Mouse (Mus musculus) midbrain, embryonic 11.5 days (tissue): ENCODE measurements around the gene Hk1. TPM values are rescaled to one million over a fixed set of nuclear protein-coding genes. Genes with fewer than 3 reads are reported as not detected.

Source experiments
- ATAC-seq: fragments of 200-750 bp; cut with Nextera tagmentation; 2 replicates; pipeline ENCODE4 v1.8.0; 2017; ENCODE audit warnings: moderate TSS enrichment, moderate library complexity; ENCODE audit not compliant: low FRiP score
- DNase-seq: peaks from one replicate; pipeline ENCODE4 v3.0.0; 2015; ENCODE audit warnings: low spot score; ENCODE audit errors: missing footprints
- H3K27ac ChIP-seq: fragments of 300-500 bp; sonication (generic); 2 replicates; pipeline ENCODE4 v1.5.1; 2014; ENCODE audit warnings: low read depth, low read length
- H3K27me3 ChIP-seq: fragments of 300-500 bp; sonication (generic); 2 replicates; pipeline ENCODE4 v1.6.1; 2014; ENCODE audit warnings: mild to moderate bottlenecking, low read length, moderate library complexity, mixed read lengths; ENCODE audit not compliant: control insufficient read depth, insufficient read depth
- H3K36me3 ChIP-seq: fragments of 300-500 bp; sonication (generic); 2 replicates; pipeline ENCODE4 v1.6.1; 2014; ENCODE audit warnings: mild to moderate bottlenecking, low read length, moderate library complexity, mixed read lengths; ENCODE audit not compliant: control insufficient read depth, insufficient read depth
- H3K4me1 ChIP-seq: fragments of 300-500 bp; sonication (generic); 2 replicates; pipeline ENCODE4 v1.6.1; 2014; ENCODE audit warnings: low read length; ENCODE audit not compliant: control insufficient read depth, insufficient read depth
- H3K4me2 ChIP-seq: fragments of 300-500 bp; sonication (generic); 2 replicates; pipeline ENCODE4 v1.6.1; 2014; ENCODE audit warnings: mild to moderate bottlenecking, moderate library complexity
- H3K4me3 ChIP-seq: fragments of 300-500 bp; sonication (generic); 2 replicates; pipeline ENCODE4 v1.5.1; 2014; ENCODE audit warnings: low read depth, low read length
- H3K9ac ChIP-seq: fragments of 300-500 bp; sonication (generic); 2 replicates; pipeline ENCODE4 v1.6.1; 2014; ENCODE audit warnings: low read length
- H3K9me3 ChIP-seq: fragments of 300-500 bp; sonication (generic); 2 replicates; pipeline ENCODE4 v1.6.1; 2016; ENCODE audit warnings: low read length; ENCODE audit not compliant: control insufficient read depth
- WGBS: fragments of 180-500 bp; shearing (Covaris S2); extraction: QIAGEN DNeasy Blood & Tissue Kit; methylation state at CpG from one replicate; pipeline ENCODE4 v1.1.7; 2014; 5-methylcytosine and 5-hydroxymethylcytosine counted together
- polyA plus RNA-seq: library from polyadenylated mRNA; unstranded; fragments of >200 nt; fragmentation: Nextera tagmentation; extraction: Ambion mirVana; gene quantifications from 2 replicates; pipeline ENCODE4 v1.2.1, GENCODE M21; 2014

Gene Hk1
- polyA plus RNA-seq, 1 experiment from 2014 or later: 23.4 TPM

DNA sequence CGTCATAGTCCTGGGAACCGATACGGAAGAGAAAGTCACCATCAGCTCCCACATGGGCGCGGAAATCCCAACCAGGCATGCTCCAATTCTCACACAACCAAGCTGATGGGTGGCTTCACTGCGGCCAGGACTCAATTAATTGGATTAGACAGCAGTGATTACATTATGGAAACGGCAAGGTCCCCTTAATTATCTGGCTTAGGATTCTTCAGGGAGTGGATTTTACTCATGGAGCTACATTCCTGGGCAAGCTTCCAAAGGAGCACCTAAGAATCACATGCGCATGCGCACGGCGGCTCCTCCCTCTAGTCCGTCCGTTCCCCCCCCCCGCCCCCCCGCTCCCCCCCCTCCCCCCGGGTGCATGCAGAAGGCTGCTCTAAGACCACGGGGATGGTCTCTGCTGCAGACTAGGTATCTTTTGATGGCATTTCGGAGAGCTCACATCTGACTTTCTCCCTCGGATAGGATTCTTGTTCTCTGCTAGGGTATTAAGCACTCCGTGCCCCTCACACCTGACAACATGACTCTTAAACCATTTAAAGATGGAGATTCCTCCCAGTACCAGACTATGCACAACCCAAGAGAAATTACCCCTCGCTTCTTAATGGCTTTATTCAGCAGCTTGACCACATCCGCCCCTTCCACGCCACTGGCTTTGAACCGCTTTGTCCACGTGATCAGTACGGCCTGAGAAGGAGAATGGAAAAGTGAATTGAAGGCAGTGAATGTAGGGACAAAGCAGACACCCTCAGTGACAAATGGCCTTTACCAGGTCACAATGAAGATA is 83.4 kb downstream of the Hk1 start:
- H3K4me2 ChIP-seq: no peak overlapping the region
- DNase-seq (no peak), ATAC-seq (no peak)

DNA sequence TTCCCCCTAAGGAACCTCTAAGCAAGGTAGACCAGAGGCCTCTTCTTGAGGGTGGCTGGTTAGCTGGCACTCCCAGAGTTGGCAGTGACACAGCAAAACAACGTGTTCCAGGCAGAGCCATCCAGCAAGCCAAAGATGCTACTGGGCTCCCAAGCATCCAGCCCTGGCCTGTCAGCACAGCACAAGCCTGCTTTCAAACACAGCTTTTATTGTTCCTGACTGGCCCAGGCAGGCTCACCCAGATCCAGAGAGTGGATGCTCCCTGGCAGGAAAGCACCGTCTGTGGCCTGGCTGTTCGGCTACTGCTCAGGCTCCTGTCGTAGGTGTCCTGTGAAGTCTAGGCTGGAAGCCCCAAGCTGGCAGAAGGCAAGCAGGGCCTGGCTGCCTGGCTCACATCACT is 85.6 kb downstream of the Hk1 start:
- Histone ChIP-seq H3K4me1 (no peaks in the 10 kb centered on the region), H3K4me3 (no peak overlapping the region), H3K4me2 (no peak overlapping the region), H3K27me3 (no peaks in the 10 kb centered on the region), H3K9me3 (no peaks in the 10 kb centered on the region), H3K36me3 (no peaks in the 10 kb centered on the region), H3K27ac (no peak overlapping the region), H3K9ac (no peak overlapping the region)
- 87% methylated on average over 4 of the region's 4 CpGs for WGBS
- no peak for ATAC-seq
- no peak for DNase-seq

More for the DNA sequence above, 83.4 kb downstream of the Hk1 start:
- WGBS: 68% methylated on average over 22 of the region's 26 CpGs
- Histone ChIP-seq H3K4me3 (no peak overlapping the region), H3K27ac (no peak overlapping the region), H3K4me1 (no peaks in the 10 kb centered on the region), H3K27me3 (no peaks in the 10 kb centered on the region), H3K36me3 (no peaks in the 10 kb centered on the region), H3K9ac (no peak overlapping the region), H3K9me3 (no peaks in the 10 kb centered on the region)

DNA sequence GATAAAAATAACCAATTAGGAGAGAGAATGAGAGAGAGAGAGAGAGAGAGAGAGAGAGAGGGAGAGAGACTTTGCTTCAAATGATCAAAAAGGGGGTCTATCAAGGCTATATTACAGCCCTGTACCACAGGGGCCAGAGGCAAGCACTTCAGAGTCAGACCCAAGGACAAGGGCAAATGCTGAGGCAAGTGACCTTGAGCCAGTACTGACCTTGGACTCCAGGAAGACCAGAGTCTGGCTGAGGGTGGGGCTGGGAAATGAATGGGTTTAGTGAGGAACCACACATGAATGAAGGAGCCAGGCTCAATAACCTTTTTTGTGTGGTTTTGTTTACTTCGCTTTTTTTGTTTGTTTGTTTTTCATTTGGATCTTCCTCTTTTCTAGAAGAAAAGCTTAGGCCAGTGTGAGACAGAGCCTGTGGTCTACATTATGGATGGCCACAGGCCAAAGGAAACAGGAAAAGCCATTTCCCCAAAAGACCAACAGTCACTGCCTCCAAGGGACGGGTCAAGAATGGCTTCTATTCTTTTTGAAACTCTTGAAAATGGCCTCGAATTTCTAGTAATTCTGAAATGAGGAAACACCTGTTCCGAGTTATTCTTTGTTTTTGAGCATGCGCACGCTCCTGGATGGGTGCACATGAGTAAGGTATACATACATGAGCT is 92.1 kb downstream of the Hk1 start:
- no peak overlapping the region for H3K27ac ChIP-seq
- H3K27me3 ChIP-seq: no peaks in the 10 kb centered on the region
- no peak for ATAC-seq
- no peak overlapping the region for H3K4me2 ChIP-seq
- H3K36me3 ChIP-seq: no peaks in the 10 kb centered on the region
- H3K4me1 ChIP-seq: no peaks in the 10 kb centered on the region
- DNase-seq: no peak
- WGBS: 81% methylated on average over 6 of the region's 6 CpGs
- H3K9me3 ChIP-seq: no peaks in the 10 kb centered on the region
- no peak overlapping the region for H3K9ac ChIP-seq
- H3K4me3 ChIP-seq: no peak overlapping the region

DNA sequence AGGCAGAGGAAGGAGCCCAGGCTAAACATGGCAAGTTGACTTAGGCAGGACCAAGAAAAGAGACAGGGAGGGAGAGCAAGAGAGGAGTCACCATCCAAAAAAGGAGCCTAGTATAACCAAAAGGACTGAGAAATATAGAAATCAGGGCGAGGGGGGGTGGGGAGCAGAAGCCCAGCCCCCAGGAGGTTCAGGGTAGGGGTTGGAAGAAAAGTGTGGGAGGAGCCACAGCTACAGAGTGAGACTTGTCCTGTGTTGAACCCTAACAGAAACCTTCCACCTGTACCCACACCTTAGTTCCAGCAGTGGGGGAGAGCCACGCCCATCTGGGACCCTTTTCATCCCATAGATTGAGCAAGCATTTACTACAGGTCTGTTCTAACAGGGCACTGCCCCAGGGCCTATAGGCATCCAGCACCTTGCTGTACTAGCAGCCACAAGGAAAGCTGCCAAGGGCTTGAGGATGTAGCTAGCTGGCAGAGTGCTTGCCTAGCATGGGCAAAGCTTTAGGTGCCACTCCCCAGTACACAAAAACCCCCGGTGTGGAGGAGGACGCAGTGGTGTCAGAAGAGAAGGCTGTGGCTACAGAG is 96.4 kb downstream of the Hk1 start:
- 86% methylated on average over 4 of the region's 4 CpGs for WGBS
- no peak for ATAC-seq
- H3K4me1 ChIP-seq: no peaks in the 10 kb centered on the region
- H3K4me3 ChIP-seq: no peak overlapping the region
- H3K4me2 ChIP-seq: no peak overlapping the region
- no peaks in the 10 kb centered on the region; the same call in 1 of the 2 replicates for H3K9me3 ChIP-seq
- H3K36me3 ChIP-seq: no peaks in the 10 kb centered on the region
- H3K27me3 ChIP-seq: no peaks in the 10 kb centered on the region
- H3K9ac ChIP-seq: no peak overlapping the region
- no peak for DNase-seq
- H3K27ac ChIP-seq: no peak overlapping the region

DNA sequence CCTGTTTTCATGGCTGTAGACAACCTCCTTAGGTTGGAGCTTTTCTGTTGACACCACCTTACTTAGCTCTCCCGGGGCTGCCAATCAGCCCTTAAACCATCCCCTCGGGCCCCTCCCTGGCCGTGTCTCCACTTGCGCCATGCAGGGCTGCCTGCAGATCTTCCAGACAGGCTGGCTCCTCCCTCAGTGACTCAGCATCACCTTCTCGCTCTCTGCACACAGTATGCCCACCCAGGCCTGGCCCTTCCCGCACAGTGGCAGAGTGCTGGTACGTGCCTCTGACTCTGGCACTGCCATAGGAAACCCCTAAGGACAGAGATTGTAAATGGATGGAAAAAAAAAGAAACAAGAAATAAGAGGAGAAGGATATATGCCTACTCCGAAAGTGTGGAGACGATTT is 96.9 kb downstream of the Hk1 start:
- no peak for ATAC-seq
- Histone ChIP-seq H3K36me3 (no peaks in the 10 kb centered on the region), H3K9me3 (no peaks in the 10 kb centered on the region; the same call in 1 of the 2 replicates), H3K9ac (no peak overlapping the region), H3K4me3 (no peak overlapping the region), H3K27ac (no peak overlapping the region), H3K4me1 (no peaks in the 10 kb centered on the region), H3K4me2 (no peak overlapping the region), H3K27me3 (no peaks in the 10 kb centered on the region)
- WGBS: 47% methylated on average over 9 of the region's 9 CpGs
- DNase-seq: no peak

DNA sequence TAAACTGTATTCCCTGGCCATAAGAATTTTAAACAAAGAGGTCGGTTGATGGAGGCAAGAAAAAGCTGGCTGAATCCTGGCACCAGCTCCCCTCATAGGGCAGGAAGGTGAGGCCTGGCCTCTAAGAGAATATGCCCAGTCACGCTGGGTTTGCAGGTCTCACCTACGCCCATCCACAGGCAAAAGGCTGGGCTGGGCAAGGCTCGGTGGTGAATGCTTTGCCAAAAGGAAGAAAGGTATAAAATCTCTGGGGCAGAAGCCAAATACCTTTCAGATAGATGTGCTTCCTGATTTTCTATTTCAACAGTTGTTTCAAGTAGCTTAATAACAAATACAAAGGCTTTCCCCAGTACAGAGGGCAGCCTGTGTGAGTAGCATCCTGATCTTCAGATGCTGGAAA is 100.0 kb downstream of the Hk1 start:
- no peaks in the 10 kb centered on the region for H3K4me1 ChIP-seq
- no peak overlapping the region for H3K27ac ChIP-seq
- H3K9me3 ChIP-seq: no peaks in the 10 kb centered on the region; the same call in 1 of the 2 replicates
- no peak overlapping the region for H3K4me2 ChIP-seq
- H3K4me3 ChIP-seq: no peak overlapping the region
- ATAC-seq (no peak), DNase-seq (no peak)
- H3K27me3 ChIP-seq: no peaks in the 10 kb centered on the region
- 89% methylated on average over 4 of the region's 4 CpGs for WGBS
- H3K9ac ChIP-seq: no peak overlapping the region
- no peaks in the 10 kb centered on the region for H3K36me3 ChIP-seq

GRCm38 (mm10) chr10:62279066-62279465 is 100.6 kb downstream of the Hk1 start:
- DNase-seq (no peak), ATAC-seq (no peak)
- H3K36me3 ChIP-seq: 0 out of 2 replicates have a peak, but pooled peaks cover 2% of the 10 kb centered on the region
- H3K4me2 ChIP-seq: no peak overlapping the region
- no peaks in the 10 kb centered on the region; the same call in 1 of the 2 replicates for H3K9me3 ChIP-seq
- H3K27me3 ChIP-seq: no peaks in the 10 kb centered on the region
- H3K9ac ChIP-seq: no peak overlapping the region
- H3K27ac ChIP-seq: no peak overlapping the region
- H3K4me1 ChIP-seq: no peaks in the 10 kb centered on the region
- WGBS: 60% methylated on average over 3 of the region's 3 CpGs
- no peak overlapping the region for H3K4me3 ChIP-seq

DNA sequence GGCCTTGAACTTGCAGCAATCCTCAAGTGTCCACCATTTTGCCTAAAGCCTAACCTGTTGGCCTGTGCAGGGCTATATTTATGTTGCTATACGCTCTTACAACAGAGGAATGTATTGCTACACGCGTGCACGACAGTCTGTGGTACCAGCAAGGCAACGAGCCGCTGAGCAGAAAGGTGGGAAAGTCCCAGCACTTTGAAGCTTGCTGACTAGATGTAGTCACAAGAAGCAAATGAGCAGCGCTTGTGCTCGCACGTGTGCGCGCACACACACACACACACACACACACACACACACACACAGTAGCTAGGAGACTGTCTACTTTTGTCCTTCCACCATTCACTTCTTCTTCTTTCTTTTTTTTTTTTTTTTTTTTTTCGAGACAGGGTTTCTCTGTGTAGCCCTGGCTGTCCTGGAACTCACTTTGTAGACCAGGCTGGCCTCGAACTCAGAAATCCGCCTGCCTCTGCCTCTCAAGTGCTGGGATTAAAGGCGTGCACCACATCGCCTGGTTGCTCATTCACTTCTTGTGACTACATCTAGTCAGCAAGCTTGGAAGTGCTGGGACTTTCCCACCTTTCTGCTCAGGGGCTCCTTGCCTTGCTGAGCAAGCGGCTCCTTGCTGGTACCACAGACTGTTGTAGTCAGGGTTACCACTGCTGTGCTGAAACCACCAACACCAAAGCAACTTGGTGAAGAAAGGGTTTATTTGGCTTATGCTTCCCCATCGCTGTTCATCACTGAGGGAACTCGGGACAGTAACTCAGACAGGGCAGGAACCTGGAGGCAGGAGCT is 102.0 kb downstream of the Hk1 start:
- Histone ChIP-seq H3K4me2 (no peak overlapping the region), H3K4me1 (no peaks in the 10 kb centered on the region), H3K9me3 (no peaks in the 10 kb centered on the region; the same call in 1 of the 2 replicates), H3K4me3 (no peak overlapping the region), H3K27ac (no peak overlapping the region), H3K9ac (no peak overlapping the region), H3K27me3 (no peaks in the 10 kb centered on the region), H3K36me3 (0 out of 2 replicates have a peak, but pooled peaks cover 2% of the 10 kb centered on the region)
- ATAC-seq: no peak
- no peak for DNase-seq
- 92% methylated on average over 18 of the region's 19 CpGs for WGBS
